Mouse (Mus musculus) spleen, adult 12 weeks (tissue): Measurements from ENCODE around the gene Pgam5.

Source experiments
- DNase-seq: peaks from one replicate; pipeline ENCODE4 v3.0.0; 2022; ENCODE audit warnings: low spot score

Pgam5 gene

DNA sequence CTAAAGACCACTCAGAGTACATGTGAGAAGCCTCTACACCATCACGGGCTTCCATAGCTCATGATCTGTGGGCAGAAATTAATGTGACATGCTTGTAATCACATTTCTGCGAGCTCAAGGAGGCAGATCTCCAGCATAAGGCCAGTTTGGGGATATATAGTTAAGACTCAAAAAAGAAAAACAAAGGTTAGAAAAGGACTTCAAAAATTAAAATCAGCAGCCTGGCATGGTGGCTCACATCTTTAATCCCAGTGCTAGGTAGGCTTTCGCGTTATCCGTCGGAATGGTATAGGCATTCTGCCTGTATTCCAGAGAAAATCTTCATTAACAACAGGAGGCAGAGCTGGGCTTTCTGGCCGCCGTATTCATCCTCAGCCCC is 39.3 kb downstream of the Pgam5 start:
- DNase-seq = no peak

- DNase-seq = no peak
Measured at GRCm38 (mm10) chr5:110227336-110227883, 42.3 kb downstream of the Pgam5 start.

DNA sequence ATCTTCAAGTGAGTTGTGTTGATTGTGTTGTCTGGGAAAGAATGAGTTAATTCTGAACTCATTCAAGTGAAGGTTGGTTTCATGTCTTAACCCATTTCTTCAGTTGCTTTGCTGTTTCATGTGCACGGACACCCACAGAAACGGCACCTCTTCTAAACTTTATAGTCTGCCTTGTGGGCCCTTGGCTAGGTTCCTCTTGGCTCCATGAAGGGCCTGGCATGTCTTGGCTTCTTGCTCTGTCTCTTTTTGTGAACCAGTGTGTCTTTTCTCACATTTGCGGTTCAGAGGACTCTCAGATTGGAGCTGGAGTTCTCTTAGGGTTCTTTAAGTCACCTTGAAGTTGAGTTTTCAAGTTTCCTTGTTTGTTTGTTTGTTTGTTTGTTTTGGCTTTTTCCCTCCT is 44.7 kb downstream of the Pgam5 start:
- no peak for DNase-seq

GRCm38 (mm10) chr5:110222757-110223156 is 47.0 kb downstream of the Pgam5 start:
- DNase-seq = no peak

- no peak for DNase-seq
Measured at GRCm38 (mm10) chr5:110220331-110220730, 49.4 kb downstream of the Pgam5 start.

DNA sequence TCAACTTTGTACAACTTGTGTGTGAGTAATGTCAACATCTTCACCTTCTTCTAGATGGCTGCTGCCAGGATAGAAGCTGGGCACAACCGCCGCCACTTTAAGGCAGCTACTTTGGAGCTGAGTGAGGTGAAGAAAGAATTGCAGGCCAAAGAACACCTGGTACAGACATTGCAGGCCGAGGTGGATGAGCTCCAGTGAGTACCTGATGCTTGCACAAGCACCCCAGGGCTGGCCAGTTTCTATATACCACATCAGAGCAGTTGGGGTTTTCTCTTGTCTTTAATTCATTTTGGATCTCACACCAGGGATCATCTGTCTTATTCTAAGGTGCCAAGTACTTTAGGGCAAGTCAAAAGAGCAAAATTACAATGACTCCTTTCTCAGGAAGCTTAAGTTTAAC is 52.9 kb downstream of the Pgam5 start:
- no peak for DNase-seq

- no peak for DNase-seq
Measured at GRCm38 (mm10) chr5:110211312-110211711, 58.4 kb downstream of the Pgam5 start.
